ENCODE assay signal across 15 mouse cellular contexts in genomic region chr6:88905042-88905441, GRCm38 (mm10). TPM values are rescaled to one million over a fixed set of nuclear protein-coding genes. Genes with fewer than 3 reads are reported as not detected.
DNase-seq lines count a peak whose midpoint lies in the region; ATAC-seq lines count a peak whose summit lies in the region.
"Had no signal": no experiment of that assay in that cellular context is flagged by ENCODE, and none has a peak within 500 bp of the region (broad histone marks: within the 10 kb centered on the region; RNA-seq: fewer than 3 reads in every experiment).

No protein-coding gene starts in this region.

- 92% methylated on average over 7 of the region's 7 CpGs for WGBS in hindbrain, embryonic 13.5 days
- WGBS in hindbrain, embryonic 16.5 days = 81% methylated on average over 7 of the region's 7 CpGs

- no peaks in the 10 kb centered on the region for H3K9me3 ChIP-seq in hindbrain, embryonic 13.5 days
- no peaks in the 10 kb centered on the region for H3K9me3 ChIP-seq in hindbrain, embryonic 16.5 days (ENCODE audit: control insufficient read depth, low read length)
- H3K9me3 ChIP-seq in megakaryocyte, embryonic 14.5 days = no peaks in the 10 kb centered on the region
- H3K9me3 ChIP-seq: intestine, embryonic 15.5 days; limb, embryonic 13.5 days; neural tube, embryonic 15.5 days had no signal

- peak; percentile 33 for DNase-seq in cerebellum, adult 9-11 months
- no peak for DNase-seq in retina, embryonic 14.5 days (ENCODE audit: low spot score)
- DNase-seq: gastrocnemius, postnatal 10 days; thymus, adult 18-20 months had no signal

- H3K36me3 ChIP-seq in hindbrain, embryonic 13.5 days = peaks cover 11% of the 10 kb centered on the region
- H3K36me3 ChIP-seq in hindbrain, embryonic 16.5 days (ENCODE audit: control insufficient read depth, insufficient read depth, low read length) = no peaks in the 10 kb centered on the region
- peaks cover 56% of the 10 kb centered on the region for H3K36me3 ChIP-seq in megakaryocyte, embryonic 14.5 days (replicated peaks; ENCODE audit: low read length)

- H3K4me3 ChIP-seq in hindbrain, embryonic 13.5 days = no peak overlapping the region
- no peak overlapping the region for H3K4me3 ChIP-seq in hindbrain, embryonic 16.5 days (ENCODE audit: low read length)
- H3K4me3 ChIP-seq in megakaryocyte, embryonic 14.5 days (replicated peaks) = peak overlapping the region; percentile 50
- H3K4me3 ChIP-seq: intestine, embryonic 15.5 days; limb, embryonic 13.5 days; neural tube, embryonic 15.5 days had no signal

- peaks cover 43% of the 10 kb centered on the region for H3K4me1 ChIP-seq in hindbrain, embryonic 13.5 days (replicated peaks)
- peaks cover 21% of the 10 kb centered on the region for H3K4me1 ChIP-seq in hindbrain, embryonic 16.5 days (ENCODE audit: control insufficient read depth, insufficient read depth, low read depth, low read length)
- peaks cover 83% of the 10 kb centered on the region for H3K4me1 ChIP-seq in megakaryocyte, embryonic 14.5 days

- no peak overlapping the region for H3K4me2 ChIP-seq in hindbrain, embryonic 13.5 days
- H3K4me2 ChIP-seq in hindbrain, embryonic 16.5 days (ENCODE audit: low read length) = no peak overlapping the region
- H3K4me2 ChIP-seq: heart, embryonic 11.5 days; intestine, embryonic 15.5 days; limb, embryonic 13.5 days; neural tube, embryonic 15.5 days had no signal

- H3K9ac ChIP-seq in hindbrain, embryonic 13.5 days = peak overlapping the region; percentile 49; the same call in 1 of the 2 replicates
- no peak overlapping the region for H3K9ac ChIP-seq in hindbrain, embryonic 16.5 days (ENCODE audit: low read depth, low read length)
- H3K9ac ChIP-seq: limb, embryonic 13.5 days; neural tube, embryonic 15.5 days had no signal

- no peak overlapping the region for H3K27ac ChIP-seq in hindbrain, embryonic 13.5 days
- no peak overlapping the region for H3K27ac ChIP-seq in hindbrain, embryonic 16.5 days (ENCODE audit: low read depth, low read length)
- H3K27ac ChIP-seq: intestine, embryonic 15.5 days; limb, embryonic 13.5 days; neural tube, embryonic 15.5 days had no signal

- no peaks in the 10 kb centered on the region for H3K27me3 ChIP-seq in hindbrain, embryonic 13.5 days
- H3K27me3 ChIP-seq in hindbrain, embryonic 16.5 days (replicated peaks; ENCODE audit: control insufficient read depth, insufficient read depth, low read length) = no peaks in the 10 kb centered on the region
- no peaks in the 10 kb centered on the region for H3K27me3 ChIP-seq in megakaryocyte, embryonic 14.5 days (replicated peaks)
- H3K27me3 ChIP-seq: intestine, embryonic 15.5 days; limb, embryonic 13.5 days; neural tube, embryonic 15.5 days had no signal

- ATAC-seq in cerebellum, adult (ENCODE audit: insufficient number of reproducible peaks, low FRiP score, low TSS enrichment) = no peak
- no peak for ATAC-seq in hindbrain, embryonic 13.5 days (ENCODE audit: low FRiP score)
- ATAC-seq in hindbrain, embryonic 16.5 days = no peak
- no peak for ATAC-seq in megakaryocyte, adult 5-6 weeks (ENCODE audit: poor library complexity, severe bottlenecking)
- ATAC-seq: forebrain, embryonic 16.5 days; intestine, embryonic 15.5 days; lung, postnatal 0 days had no signal

RNA-seq across cellular contexts. Expression of gene Tpra1, which starts 3.0 kb away (rescaled TPM):
- 73.6 and 78.8 TPM in 2 replicates for polyA plus RNA-seq in hindbrain, embryonic 13.5 days (2015; fragmentation: Nextera tagmentation; extraction: Ambion mirVana)
- polyA plus RNA-seq in hindbrain, embryonic 16.5 days (2015; fragmentation: Nextera tagmentation; extraction: Ambion mirVana) = 92.3 and 94.7 TPM in 2 replicates
- 102 and 155 TPM in 2 replicates for polyA plus RNA-seq in megakaryocyte, embryonic 14.5 days (2012; ENCODE audit: insufficient read depth, low replicate concordance)
- 24.0 and 26.1 TPM in 2 replicates for total RNA-seq in megakaryocyte, adult 5-6 weeks (2015)
- 32.4 and 35.5 TPM in 2 replicates for total RNA-seq in megakaryocyte, adult 5-6 weeks (2017)

RNA-seq across cellular contexts. Expression of gene Mcm2, which starts 6.5 kb away (rescaled TPM):
- 43.0 and 43.7 TPM in 2 replicates for polyA plus RNA-seq in hindbrain, embryonic 13.5 days (2015; fragmentation: Nextera tagmentation; extraction: Ambion mirVana)
- polyA plus RNA-seq in hindbrain, embryonic 16.5 days (2015; fragmentation: Nextera tagmentation; extraction: Ambion mirVana) = 27.3 and 35.0 TPM in 2 replicates
- polyA plus RNA-seq in megakaryocyte, embryonic 14.5 days (2012; ENCODE audit: insufficient read depth, low replicate concordance) = 133 and 188 TPM in 2 replicates
- total RNA-seq in megakaryocyte, adult 5-6 weeks (2015) = 45.4 and 47.7 TPM in 2 replicates
- 77.2 TPM in 2 replicates for total RNA-seq in megakaryocyte, adult 5-6 weeks (2017)

RNA-seq across cellular contexts. Expression of gene Podxl2, which starts 30.2 kb away (rescaled TPM):
- 546 and 595 TPM in 2 replicates for polyA plus RNA-seq in hindbrain, embryonic 13.5 days (2015; fragmentation: Nextera tagmentation; extraction: Ambion mirVana)
- 553 and 621 TPM in 2 replicates for polyA plus RNA-seq in hindbrain, embryonic 16.5 days (2015; fragmentation: Nextera tagmentation; extraction: Ambion mirVana)
- polyA plus RNA-seq in megakaryocyte, embryonic 14.5 days (2012; ENCODE audit: insufficient read depth, low replicate concordance) = 1.2 and 3.2 TPM in 2 replicates
- total RNA-seq in megakaryocyte, adult 5-6 weeks (2015) = not detected in 2 replicates
- 0.16 and 0.40 TPM in 2 replicates for total RNA-seq in megakaryocyte, adult 5-6 weeks (2017)

Comparison
In these comparisons a context has a peak if more than half of its experiments do, and no peak if none do; other contexts are left out.
1. RNA of gene Podxl2, which starts 30.2 kb away (polyA plus RNA-seq): 546 to 595 TPM in hindbrain, embryonic 13.5 days and 553 to 621 TPM in hindbrain, embryonic 16.5 days; 1.2 to 3.2 TPM in megakaryocyte, embryonic 14.5 days; every median in the first group is over 100 times any median in the second.